Mouse (Mus musculus) cerebellum, adult 9-11 months (tissue): ENCODE measurements around the gene Cab39.

Source experiments
- DNase-seq: peaks from one replicate; pipeline ENCODE4 v3.0.0; 2022

Cab39 gene

DNA sequence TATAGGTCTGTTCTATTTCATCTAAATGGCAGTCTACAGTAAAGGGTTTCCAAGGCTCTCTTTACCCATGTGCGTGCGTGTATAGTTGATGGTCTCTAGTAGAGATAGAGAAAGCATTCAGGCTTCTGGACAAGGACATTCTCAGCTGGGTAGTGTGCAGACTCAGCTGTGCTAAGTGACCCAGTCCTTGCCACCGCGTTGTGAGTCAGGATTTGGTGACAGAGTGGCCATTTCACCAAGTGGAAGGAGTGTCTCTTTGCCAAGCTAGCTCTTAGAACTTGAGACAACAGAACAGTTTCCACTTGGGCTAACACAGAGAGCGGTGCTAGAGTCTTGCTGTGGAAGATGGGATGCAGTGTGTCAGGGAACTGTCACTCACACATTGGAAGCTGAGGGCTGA is 57.6 kb downstream of the Cab39 start:
- no peak for DNase-seq

DNA sequence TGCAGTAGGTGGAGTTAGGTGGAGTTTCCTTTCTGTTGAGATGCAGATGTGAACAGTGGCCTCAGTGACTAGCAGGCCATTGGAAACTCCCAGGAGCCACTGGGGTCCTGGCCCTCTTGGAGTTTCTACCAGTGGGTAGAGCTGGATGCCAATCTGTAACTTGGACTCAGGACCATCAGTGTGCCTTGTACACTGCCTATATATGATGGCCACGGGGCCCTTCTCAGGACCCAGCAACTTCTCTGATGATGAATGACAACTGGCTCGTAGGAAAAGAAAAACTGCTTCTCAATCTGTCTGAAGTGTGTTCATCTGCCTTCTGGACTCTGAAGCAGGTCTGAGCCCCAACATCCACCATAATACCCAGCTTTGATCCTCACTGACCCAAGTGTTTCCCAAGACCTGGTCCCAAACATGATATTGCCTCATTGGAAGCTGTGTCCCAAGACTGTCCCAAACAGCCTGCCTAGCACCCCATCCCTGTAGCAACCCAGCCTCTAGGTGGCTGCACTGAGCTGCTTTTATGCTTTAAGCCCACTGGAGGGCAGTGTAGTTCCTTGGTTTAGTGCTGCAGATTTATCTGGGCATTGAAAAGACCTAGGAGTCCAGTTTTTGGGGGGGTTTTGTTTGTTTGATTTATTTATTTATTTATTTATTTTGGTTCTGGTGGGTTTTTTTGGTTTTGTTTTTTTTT is 59.9 kb downstream of the Cab39 start:
- peak; percentile 75 for DNase-seq

DNA sequence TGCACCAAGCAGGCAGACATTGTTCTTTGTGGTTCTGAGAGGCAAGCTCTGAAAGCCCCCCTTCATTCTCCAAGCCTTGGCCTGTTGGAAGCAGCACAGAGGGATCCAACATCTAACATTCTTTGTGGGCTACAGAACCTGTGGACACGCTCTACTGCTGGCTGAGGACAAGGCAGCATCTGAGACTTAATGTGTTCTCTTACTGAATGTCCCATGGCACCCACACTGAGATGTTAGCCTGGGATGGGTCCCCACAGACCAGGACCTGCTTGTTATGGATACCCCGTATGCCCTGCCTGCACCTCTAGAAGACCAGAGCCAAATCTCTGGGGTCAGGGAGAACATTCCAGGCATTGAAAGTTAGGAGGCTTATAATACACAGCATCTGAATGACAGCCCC is 60.6 kb downstream of the Cab39 start:
- no peak for DNase-seq

DNA sequence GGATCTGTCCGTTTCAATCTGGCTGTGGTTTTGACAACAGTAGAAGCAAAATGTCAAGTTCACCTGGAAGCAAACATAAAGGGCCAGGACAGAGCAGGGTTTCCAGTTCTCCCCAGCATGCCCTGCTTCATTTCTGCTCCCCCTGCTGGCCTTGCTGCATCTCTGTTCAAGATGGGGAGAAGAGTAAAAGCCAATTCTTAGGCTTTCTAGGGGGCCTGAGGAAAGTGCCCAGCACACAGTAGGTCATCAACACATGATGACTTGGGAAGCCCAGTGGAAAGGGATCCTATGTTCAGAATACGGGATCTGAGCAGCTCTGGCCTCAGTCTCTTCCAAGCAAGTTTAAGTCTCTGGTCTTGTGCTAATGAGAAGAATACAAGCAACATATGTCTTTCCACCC is 61.2 kb downstream of the Cab39 start:
- DNase-seq, result no peak

DNA sequence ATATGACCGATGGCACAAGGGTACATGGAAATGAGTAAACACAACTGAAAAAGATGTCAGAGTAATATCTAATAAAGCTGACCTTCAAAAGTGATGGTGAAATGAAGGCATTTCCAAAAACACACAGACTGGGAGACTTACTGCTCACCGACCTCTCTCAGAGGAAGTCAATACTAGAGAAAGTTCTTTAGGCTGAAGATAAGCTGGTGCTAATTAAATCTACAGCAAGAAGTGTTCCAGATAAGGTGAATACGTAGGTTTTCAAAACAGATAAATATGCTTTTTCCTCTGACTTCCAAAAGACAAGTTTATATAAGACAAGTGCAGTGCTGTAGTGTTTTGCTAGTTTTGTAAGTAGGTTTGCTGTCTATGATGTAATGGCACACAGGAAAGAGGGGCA is 63.0 kb downstream of the Cab39 start:
- no peak for DNase-seq

DNA sequence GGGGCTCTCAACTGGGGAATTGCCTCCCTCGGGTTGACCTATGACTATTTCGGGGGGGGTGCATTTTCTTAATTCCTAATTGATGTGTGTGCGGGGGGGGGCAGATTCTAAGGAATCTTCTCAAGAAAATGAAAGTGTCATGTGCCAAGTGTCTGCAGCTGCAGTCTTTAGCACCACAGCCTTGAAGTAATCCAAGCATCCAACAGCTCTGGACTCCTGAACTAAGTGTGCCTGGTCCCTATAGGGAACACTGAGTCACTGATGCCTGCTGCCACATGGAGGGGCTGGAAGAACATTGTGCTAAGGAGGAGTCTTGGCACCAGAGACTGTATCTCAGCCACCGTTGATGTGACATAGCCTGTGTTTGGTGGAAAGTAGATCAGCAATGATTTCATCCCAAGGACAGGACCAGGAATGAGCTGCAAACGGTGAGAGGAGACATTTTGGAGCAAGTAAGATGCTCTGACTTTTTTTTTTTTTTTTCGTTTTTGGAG is 64.1 kb downstream of the Cab39 start:
- DNase-seq, result no peak

DNA sequence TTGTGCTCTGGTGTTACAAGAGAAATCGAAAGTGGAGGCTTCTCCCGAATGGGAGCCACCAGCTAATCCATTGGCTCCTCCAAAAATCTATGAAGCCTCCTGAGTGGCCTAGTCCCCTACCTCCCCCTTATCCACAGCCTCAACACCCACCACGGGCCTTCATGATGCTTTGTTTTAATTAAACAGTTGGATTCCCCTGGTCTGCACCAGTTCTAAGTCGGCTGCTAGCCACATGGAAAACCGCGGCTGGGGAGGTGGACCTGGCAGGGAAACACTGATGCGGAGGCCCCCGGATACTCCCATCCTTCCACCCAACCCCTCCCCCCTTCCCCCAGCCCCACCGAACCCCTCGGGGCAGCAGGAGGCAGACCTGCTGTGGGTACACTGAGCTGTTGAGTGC is 71.1 kb downstream of the Cab39 start:
- no peak for DNase-seq

DNA sequence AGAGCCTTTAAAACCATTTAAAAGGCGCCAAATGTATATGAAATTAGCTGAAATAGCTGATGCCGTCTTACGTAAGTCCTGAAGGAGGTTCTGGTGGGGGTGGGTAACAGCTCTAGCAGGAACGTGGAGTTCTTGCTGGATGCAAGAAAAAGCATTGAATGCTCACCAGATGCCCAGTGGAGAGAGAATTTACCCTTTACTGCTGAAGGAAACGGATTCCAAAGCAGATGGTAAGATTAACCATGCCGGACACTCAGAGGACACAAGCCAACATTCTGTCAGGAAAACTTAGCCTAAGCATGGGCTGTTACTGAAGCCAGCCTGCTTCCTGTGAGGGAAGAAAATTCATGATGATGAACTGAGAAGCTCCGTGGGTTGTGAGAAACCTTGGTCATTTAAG is 76.8 kb downstream of the Cab39 start:
- DNase-seq, result peak; percentile 72

DNA sequence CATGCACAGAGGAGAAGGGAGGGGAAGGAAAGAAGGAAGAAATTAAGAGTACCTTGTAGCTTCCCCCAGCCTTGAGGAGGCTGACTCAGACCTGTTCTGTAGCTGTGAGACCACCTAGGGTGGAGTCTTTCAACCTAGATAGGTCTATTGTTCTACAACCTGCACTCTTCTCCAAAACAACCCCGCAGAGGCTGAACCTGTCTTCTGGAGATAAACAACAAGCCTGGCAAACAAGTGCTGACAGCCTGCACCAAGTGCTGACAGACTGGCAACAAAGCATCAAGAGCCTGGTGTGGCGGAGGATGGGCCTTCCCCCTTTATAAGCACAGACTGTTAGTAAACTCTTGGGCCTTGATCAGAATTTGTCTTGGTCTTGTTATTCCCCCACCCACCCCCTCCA is 77.3 kb downstream of the Cab39 start:
- peak; percentile 45 for DNase-seq

DNA sequence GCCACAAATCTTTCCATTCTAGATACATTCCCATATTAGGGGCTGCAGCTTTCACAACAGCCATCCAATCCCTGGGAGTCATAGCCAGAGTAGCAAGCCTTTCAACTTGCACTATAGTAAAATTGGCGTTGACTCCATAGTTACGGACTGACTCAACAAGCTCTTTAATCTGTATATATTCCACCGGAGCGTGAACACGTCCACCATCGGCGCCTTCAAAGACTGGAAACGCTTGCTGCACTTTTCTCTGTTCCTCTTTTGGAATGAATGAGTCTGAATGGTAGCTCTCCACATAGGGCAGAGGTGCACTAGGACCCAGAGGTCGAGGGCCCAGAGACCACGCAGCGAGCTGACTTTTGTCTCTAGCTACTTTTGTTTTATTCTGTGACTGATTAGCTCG is 88.8 kb downstream of the Cab39 start:
- no peak for DNase-seq

DNA sequence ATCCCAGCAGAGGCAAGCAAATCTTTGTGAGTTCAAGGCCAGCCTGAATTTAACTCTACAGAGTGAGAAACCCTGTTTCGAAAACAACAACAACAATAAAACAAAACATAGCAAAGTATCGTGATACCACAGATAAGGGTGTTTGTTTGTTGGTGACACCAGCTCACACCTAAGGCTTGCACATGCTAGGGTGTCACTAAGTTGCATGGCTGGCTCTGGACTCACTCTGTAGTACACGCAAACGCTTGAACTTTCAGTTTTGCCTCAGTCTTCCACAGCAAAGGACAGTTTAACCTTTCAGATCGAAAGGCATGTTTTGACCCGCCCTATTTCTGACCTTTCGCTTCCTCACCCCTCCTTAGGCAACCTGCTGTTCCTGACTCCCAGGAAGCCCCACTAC is 94.0 kb downstream of the Cab39 start:
- DNase-seq, result no peak

DNA sequence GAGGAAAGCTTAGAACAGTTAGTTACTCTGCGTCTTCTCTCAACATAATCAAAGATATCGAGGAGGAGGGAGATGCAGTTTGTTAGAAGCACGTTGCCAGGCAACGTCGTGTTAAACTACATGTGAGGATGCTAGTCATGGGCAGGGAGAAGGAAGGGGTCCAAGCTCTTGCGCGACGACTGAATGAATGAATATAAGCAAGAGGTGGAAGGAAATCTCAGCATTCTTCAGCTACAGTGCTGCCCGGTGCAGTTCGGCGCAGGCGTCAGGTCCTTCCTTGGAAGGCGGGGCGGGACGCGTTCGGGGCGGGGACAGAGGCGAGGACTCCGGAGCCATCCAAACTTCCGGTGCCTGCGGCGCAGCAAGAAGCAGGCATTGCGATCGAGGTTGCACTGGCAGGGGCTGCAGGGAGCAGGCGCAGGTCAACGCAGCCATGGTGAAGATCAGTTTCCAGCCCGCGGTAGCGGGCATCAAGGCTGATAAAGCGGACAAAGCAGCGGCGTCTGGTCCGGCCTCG is 101.0 kb downstream of the Cab39 start, which contains the start of gene Itm2c:
Gene Itm2c, plus strand, starts transcription at position 51 of the 517 bp plus-strand sequence.
- DNase-seq, result peak; percentile 91

DNA sequence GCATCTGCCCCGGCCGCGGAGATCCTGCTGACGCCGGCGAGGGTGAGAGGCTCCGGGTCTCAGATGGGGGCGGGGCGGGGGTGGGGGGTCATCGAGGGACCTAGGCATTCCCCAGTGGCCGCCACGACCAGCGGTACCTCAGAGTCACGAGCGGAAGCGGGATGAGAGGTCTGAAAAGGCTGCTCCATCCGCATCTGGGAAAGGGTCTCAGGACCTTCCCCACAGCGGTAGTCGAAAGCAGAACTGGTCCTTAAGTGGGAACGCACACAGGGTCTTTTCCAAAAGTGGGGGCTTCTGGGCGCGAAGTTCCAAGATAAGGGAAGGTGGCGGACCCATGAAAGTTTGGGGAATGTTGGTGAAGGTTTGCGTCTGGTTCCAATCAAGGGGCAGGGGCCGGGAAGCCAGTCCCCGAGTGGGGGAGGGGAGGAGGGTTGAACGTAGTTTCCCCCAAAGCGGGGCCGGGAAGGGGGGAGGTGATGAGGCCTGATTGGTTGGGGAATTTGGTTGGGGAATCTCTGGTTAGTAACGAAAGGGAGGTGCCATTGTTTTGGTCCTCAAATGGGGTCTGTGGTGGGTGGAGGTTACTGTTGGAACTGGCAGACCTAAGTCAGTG is 101.6 kb downstream of the Cab39 start:
- DNase-seq, result peak; percentile 72

DNA sequence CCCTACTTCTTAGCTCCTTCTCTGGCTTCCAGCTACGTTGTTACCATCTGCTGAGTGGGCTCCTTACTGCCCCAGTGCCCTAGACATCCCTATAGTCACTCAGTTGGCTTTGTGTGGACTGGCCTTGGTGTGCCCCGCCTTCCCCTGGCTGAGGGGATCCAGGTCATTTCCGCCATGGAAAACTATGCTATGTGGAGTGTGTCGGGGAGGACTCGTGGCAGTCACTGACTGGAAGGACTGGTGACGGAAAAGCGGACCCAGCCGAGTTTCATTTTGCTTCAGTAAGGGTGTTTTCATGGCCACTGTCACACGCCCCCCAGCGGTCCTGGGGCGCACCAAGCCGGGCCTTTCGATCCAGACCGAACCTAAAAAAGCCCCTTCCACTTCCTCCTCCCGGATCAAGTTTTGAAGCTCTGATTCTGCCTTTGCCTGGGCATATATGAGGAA is 102.2 kb downstream of the Cab39 start:
- DNase-seq, result peak; percentile 78

DNA sequence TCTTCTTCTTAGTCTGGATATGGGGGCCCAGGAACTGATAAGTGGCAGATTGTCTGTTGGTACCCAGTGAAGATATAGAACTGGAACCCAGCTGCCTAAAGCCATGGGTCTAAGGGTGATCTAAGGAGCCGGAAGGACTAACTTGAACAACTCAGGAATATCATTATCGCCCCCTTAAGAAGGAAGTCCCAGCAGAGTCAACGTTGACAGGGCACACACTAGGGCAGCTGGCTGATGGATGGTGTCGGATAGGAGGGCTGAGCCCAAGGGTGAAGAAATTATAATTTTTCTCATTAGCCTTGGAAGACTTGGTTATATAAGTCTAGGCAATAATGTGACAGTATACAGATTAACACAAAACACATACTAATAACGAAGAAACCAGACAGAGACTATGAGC is 102.9 kb downstream of the Cab39 start:
- no peak for DNase-seq

DNA sequence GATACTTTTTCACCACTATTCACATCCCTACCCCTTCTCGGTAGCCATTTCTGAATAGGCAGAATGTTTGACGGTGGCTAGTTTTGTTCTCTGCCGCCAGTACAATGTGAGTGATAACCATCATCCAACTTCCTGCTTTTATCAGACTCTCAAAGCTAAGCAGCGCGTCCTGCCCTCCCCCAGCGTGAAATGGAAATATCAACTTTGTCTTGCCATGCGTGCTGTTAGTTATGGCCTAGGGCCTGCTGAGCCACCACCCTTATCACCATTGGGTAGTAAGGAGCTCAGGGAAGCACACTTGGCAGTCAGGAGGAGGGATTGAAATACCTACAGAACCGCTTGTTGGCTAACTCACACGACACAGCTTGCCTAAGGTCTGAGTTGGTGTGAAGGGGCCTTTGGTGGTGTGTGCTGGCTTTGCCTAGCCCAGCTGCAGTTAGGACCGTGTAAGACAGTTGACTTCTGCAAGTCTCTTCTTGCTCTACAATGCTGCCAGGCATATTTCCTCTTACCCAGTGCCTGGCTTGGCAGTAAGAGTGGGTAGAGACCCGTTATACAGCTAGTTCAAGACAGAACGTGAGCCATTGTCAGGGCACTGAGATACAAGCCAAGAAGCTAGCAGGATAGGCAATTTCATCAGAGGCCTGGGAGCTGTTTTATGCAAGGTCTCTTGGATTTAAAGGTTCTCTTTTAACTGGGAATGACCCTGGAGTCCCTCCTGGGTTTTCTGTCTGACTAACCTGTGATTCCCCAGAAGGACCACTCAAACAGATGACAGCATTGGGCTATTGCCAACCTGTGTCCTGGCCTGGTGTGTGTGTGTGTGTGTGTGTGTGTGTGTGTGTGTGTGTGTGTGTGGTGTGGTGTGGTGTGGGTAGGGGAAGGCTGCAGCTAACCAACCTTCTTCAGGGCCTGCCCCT is 103.8 kb downstream of the Cab39 start:
- peak; percentile 54 for DNase-seq

DNA sequence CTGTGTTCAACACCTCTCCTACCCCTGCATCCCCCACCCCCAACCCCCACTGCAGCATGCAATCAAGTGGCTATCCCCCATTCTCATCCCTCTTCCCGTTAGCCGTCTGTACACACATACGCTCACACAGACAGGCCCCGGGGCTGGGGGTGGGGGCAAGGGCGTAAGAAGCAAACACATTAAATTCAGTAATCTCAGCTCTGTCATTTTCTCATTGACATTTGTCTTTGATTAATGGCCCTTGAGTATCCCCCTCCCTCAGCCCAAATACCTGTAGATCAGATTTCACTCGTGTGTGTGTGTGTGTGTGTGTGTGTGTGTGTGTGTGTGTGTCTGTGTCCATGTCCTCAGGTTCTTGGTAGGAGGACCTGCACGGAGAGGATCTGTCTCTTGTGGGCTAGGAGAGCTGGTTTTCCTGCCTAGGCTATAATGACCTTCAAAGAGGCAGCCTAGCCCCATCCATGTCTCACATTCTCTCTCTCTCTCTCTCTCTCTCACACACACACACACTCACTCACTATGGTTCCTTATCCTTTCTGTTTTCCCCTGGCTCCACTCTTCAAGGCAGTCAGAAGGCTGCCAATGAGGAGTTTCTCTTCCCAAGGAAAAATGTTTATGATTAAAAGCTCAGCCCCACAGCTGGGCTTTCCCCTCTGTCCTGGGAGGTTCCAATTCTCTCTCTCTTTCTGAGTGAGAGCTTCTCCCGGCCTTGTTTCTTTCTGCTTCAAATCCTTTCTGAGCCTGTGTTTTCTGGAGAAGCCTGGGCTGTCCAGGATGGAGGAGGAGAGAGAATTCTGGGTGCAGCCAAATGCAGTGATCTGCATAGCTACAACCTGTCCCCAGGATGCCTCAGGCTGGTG is 104.9 kb downstream of the Cab39 start:
- peak; percentile 41 for DNase-seq

DNA sequence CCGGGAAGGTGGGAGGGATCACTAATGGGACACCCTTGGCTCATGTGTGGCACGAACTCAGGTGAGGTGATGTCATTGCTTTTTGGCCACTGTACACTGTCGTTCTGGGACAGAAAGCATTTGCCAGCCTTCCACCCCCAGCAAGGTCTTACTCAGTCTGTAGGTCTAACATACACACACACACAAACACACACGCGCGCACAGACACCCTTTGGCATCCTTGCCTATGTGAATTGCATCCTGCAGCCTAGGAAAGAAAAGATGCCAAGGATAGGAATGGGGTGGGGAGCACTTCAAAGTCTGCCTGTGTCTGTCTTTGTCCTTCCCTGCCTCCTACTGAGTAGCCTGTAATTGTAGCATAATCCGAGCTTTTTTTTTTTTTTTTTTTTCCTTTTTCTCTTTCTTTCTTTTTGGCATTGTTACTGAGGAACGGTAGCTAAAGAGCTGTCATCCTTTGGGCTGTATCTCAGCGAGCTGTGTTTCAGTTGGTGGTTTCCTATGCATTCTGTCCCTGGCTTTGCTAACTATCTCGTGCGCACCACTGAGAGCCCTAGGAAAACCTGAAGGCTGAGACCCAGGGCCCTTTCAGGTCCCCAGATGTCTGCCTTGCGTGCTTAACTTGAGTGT is 105.6 kb downstream of the Cab39 start:
- DNase-seq, result peak; percentile 86

DNA sequence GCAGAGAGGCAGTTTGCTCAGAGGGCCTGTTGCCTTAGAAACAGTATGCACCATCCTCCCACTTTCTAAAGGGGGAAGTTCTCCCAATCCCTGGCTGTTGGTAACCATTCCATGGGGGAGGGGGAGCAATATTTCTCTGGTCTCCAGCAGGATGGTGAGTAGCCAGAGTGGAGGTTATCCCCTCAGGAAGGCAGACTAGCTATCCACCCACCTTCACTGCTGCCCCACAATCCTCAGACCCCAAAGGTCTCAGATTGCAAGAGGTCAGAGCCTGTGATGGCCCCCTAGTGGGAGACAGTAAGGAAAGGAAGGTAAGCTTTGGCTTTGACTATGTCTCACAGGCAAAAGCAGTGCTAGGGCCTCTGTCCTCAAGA is 106.1 kb downstream of the Cab39 start:
- peak; percentile 62 for DNase-seq

DNA sequence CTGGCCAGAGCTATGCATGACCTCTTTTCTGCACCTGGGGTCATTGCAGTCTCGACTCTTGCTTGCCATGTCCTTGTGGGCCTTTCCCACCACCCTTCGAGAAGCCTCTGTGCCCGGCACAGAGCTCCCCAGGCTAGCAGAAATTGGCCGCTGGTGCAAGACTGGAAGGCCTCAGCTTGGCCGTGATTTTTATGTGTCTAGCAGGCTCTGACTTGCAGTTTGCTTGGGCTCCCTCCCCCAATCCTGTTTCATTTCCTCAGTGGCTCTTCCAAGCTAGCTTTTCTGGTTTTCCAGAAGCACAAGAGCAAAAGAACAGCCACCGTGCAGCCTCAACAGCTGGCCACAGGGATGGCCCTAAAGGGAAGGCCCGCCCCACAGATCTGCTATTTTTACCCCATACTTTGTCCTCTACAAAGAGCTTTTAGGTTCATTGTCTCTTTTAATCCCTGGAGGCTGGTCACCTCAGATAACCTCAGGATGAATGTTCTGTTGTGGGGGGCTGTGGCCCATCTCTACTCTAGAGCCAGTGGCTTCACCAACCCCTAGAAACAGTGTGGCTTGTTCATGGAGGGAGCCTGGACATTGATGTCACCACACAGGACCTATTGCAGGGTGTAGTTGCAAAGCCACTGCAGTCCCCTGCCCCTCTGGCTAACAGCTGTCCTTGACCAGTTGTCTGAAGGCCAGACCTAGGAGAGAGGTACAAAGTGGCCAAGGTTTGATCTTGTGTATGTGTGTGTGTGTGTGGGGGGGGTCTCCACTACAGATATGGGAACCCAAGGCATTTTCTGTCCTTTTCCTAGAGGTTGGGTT is 107.5 kb downstream of the Cab39 start:
- DNase-seq, result peak; percentile 38
